Mouse (Mus musculus) liver, postnatal 0 days (tissue): ENCODE data around the gene Hoxd8. TPM values are rescaled to one million over a fixed set of nuclear protein-coding genes. Genes with fewer than 3 reads are reported as not detected.
A peak's percentile ranks its signal among the peaks of the same experiment; 100 is the strongest.

ENCODE experiments used
- ATAC-seq: fragments of 200-750 bp; cut with Nextera tagmentation; 2 replicates; pipeline ENCODE4 v1.8.0; 2017; ENCODE audit warnings: mild to moderate bottlenecking, moderate library complexity
- DNase-seq: peaks from one replicate; pipeline ENCODE4 v3.0.0-alpha.2; 2016
- H3K27ac ChIP-seq: fragments of 300-500 bp; sonication (generic); 2 replicates; pipeline ENCODE4 v1.5.1; 2014; ENCODE audit warnings: antibody characterized with exemption, moderate library complexity, mild to moderate bottlenecking, low read depth
- H3K27me3 ChIP-seq: fragments of 300-500 bp; sonication (generic); 2 replicates; pipeline ENCODE4 v1.6.1; 2014; ENCODE audit warnings: low read length, control low read depth, mixed read lengths; ENCODE audit not compliant: insufficient read depth
- H3K36me3 ChIP-seq: fragments of 300-500 bp; sonication (generic); replicated peaks from 2 replicates; pipeline ENCODE4 v1.6.1; 2014; ENCODE audit warnings: mild to moderate bottlenecking, control low read depth, low read length, moderate library complexity, mixed read lengths; ENCODE audit not compliant: insufficient read depth
- H3K4me1 ChIP-seq: fragments of 300-500 bp; sonication (generic); 2 replicates; pipeline ENCODE4 v1.6.1; 2014; ENCODE audit warnings: antibody characterized with exemption, mild to moderate bottlenecking, control low read depth; ENCODE audit not compliant: insufficient read depth
- H3K4me2 ChIP-seq: fragments of 300-500 bp; sonication (generic); 2 replicates; pipeline ENCODE4 v1.6.1; 2014; ENCODE audit warnings: low read depth, mild to moderate bottlenecking, low read length, moderate library complexity, mixed read lengths
- H3K4me3 ChIP-seq: fragments of 300-500 bp; sonication (generic); 2 replicates; pipeline ENCODE4 v1.5.1; 2014; ENCODE audit warnings: low read depth, low read length
- H3K9ac ChIP-seq: fragments of 300-500 bp; sonication (generic); replicated peaks from 2 replicates; pipeline ENCODE4 v1.6.1; 2014; ENCODE audit warnings: mild to moderate bottlenecking, moderate library complexity
- H3K9me3 ChIP-seq: fragments of 300-500 bp; sonication (generic); 2 replicates; pipeline ENCODE4 v1.6.1; 2016; ENCODE audit warnings: mild to moderate bottlenecking, control low read depth, low read length, mixed read lengths
- CTCF ChIP-seq: sonication (generic); IDR thresholded peaks from 2 replicates; pipeline ENCODE4 v1.5.1; 2016; ENCODE audit warnings: antibody characterized with exemption, low read depth
- EP300 ChIP-seq: IDR thresholded peaks from 2 replicates; pipeline ENCODE4 v1.6.1; 2016; ENCODE audit warnings: antibody characterized with exemption, low read depth, mild to moderate bottlenecking
- WGBS: fragments of 180-500 bp; shearing (Covaris S2); extraction: QIAGEN DNeasy Blood & Tissue Kit; methylation state at CpG from one replicate; pipeline ENCODE4 v1.1.7; 2014; ENCODE audit not compliant: insufficient replicate concordance; 5-methylcytosine and 5-hydroxymethylcytosine counted together
- polyA plus RNA-seq: library from polyadenylated mRNA; unstranded; fragments of >200 nt; fragmentation: Nextera tagmentation; extraction: Ambion mirVana; gene quantifications from 2 replicates; pipeline ENCODE4 v1.2.1, GENCODE M21; 2015

Gene Hoxd8
- polyA plus RNA-seq, 1 experiment from 2014 or later = not detected

DNA sequence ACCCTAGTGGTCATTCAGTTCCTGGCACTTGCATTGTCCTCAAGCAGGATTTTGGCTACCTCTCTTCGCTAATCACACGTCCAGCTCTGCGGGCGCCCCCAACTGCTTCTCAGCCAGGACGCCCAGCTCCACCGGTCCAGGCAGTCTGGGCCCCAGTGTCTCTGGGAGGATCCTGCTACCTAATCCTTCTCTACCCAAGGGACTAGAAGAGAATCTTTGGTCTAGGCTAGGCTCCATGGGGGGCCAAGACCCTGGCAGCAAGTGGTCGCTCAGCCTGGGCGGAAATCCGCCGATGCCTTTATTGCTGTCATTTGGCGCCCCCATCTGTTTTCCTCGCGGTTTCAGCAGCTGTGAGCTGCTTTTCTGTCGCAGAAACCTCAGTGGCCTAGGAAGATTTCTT lies 42.7 kb upstream of the Hoxd8 start:
- 4% methylated on average over 14 of the region's 14 CpGs for WGBS
- peak; percentile 47 for TF ChIP-seq CTCF
- no peak for TF ChIP-seq EP300
- peak; percentile 52 for DNase-seq

DNA sequence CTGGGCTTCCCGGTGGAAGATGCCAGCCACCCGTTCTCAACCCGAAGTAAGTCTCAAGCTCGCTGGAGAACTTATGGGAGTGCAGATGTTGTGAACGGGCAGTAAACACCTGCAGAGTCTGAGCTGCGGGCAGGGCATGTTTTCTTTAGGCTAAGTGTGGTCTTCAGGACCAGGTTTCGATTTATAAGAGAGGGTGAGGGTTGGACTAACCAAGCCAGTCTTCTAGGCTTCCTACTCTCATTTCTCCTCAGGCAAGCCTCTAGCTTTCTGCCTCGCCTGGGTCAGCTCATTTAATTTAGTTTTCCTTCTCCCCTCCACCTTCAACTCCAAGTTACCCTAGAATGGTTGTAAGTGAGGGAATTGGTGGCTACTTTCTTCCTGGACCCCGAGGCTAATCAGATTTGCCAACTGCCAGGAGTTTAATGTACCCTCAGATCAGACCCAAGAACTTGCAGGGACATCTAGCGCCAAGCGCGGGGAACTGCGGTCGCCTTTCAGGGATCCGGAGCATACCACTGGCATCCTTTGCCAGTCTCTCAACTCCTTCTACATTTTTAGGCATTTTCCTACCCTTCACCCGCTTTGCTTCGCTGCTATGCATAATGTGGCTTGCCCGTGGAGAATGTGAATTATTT lies 41.0 kb upstream of the Hoxd8 start:
- Histone ChIP-seq H3K9ac (no peak overlapping the region), H3K27me3 (peaks cover 96% of the 10 kb centered on the region), H3K4me1 (peaks cover 4% of the 10 kb centered on the region), H3K4me2 (no peak overlapping the region), H3K36me3 (no peaks in the 10 kb centered on the region), H3K9me3 (no peaks in the 10 kb centered on the region), H3K27ac (no peak overlapping the region), H3K4me3 (no peak overlapping the region)
- TF ChIP-seq CTCF (peak; percentile 63), EP300 (no peak)
- ATAC-seq (no peak), DNase-seq (no peak)
- 4% methylated on average over 18 of the region's 18 CpGs for WGBS

More for the DNA sequence above, 42.7 kb upstream of the Hoxd8 start:
- no peaks in the 10 kb centered on the region for H3K9me3 ChIP-seq
- peaks cover 98% of the 10 kb centered on the region for H3K27me3 ChIP-seq
- H3K9ac ChIP-seq = no peak overlapping the region
- H3K4me1 ChIP-seq = peaks cover 7% of the 10 kb centered on the region
- H3K4me2 ChIP-seq = no peak overlapping the region
- no peak overlapping the region for H3K4me3 ChIP-seq
- no peaks in the 10 kb centered on the region for H3K36me3 ChIP-seq
- no peak overlapping the region for H3K27ac ChIP-seq
- no peak for ATAC-seq

DNA sequence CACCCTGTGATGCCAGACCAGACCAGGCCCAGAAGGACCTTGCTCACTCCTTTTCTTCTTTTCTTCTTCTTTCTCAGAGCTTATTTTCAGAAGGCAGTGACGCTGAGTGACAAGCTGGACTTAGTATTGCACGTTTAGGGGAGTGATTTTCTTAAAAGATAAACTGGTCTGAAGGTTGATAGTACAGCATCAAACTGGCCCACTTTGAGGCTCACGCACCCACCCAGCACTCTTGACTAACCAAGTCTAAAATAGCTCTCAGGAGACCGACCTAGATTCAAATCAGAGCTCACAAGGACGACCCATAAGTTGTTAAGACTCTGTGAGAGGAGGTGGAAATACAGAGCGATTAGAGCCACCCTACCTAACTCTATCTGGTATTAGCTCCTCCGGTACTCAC lies 38.0 kb upstream of the Hoxd8 start:
- Histone ChIP-seq H3K4me2 (no peak overlapping the region), H3K4me1 (peaks cover 7% of the 10 kb centered on the region), H3K9ac (no peak overlapping the region), H3K9me3 (no peaks in the 10 kb centered on the region), H3K27me3 (peaks cover 97% of the 10 kb centered on the region), H3K27ac (no peak overlapping the region), H3K4me3 (no peak overlapping the region), H3K36me3 (no peaks in the 10 kb centered on the region)
- ATAC-seq = no peak
- TF ChIP-seq EP300 = no peak
- no peak for TF ChIP-seq CTCF
- WGBS = 2% methylated on average over 7 of the region's 7 CpGs
- DNase-seq = no peak

- H3K9ac ChIP-seq = no peak overlapping the region
- H3K4me2 ChIP-seq = no peak overlapping the region
- TF ChIP-seq CTCF = no peak
- no peak for TF ChIP-seq EP300
- H3K4me1 ChIP-seq = peaks cover 7% of the 10 kb centered on the region
- no peaks in the 10 kb centered on the region for H3K9me3 ChIP-seq
- H3K27ac ChIP-seq = no peak overlapping the region
- DNase-seq = no peak
- H3K36me3 ChIP-seq = no peaks in the 10 kb centered on the region
- no peak for ATAC-seq
- peaks cover 97% of the 10 kb centered on the region for H3K27me3 ChIP-seq
- H3K4me3 ChIP-seq = no peak overlapping the region
- WGBS = 4% methylated on average over 36 of the region's 36 CpGs
Observed at GRCm38 (mm10) chr2:74667191-74667841, 37.1 kb upstream of the Hoxd8 start.

- DNase-seq (no peak), ATAC-seq (no peak)
- H3K4me1 ChIP-seq = peaks cover 7% of the 10 kb centered on the region
- H3K4me3 ChIP-seq = peak within 1 kb of the TSS; percentile 40
- H3K36me3 ChIP-seq = no peaks in the 10 kb centered on the region
- 7% methylated on average over 22 of the region's 51 CpGs for WGBS
- peaks cover 97% of the 10 kb centered on the region for H3K27me3 ChIP-seq
- TF ChIP-seq CTCF (no peak), EP300 (no peak)
- no peaks in the 10 kb centered on the region for H3K9me3 ChIP-seq
- peak within 1 kb of the TSS; percentile 64 for H3K4me2 ChIP-seq
- H3K27ac ChIP-seq = no peak within 1 kb of the TSS
- no peak within 1 kb of the TSS for H3K9ac ChIP-seq
Observed at GRCm38 (mm10) chr2:74667842-74668357, 36.5 kb upstream of the Hoxd8 start, which contains the start of gene Hoxd13. Gene Hoxd13, plus strand, starts transcription at chr2:74668310.

GRCm38 (mm10) chr2:74668370-74669229 lies 35.8 kb upstream of the Hoxd8 start:
- DNase-seq = no peak
- 1% methylated on average over 49 of the region's 74 CpGs for WGBS
- ATAC-seq = no peak
- no peaks in the 10 kb centered on the region for H3K36me3 ChIP-seq
- TF ChIP-seq EP300 (no peak), CTCF (no peak)
- peaks cover 7% of the 10 kb centered on the region for H3K4me1 ChIP-seq
- H3K4me2 ChIP-seq = peak overlapping the region; percentile 64
- peak overlapping the region; percentile 40 for H3K4me3 ChIP-seq
- H3K9me3 ChIP-seq = no peaks in the 10 kb centered on the region
- no peak overlapping the region for H3K9ac ChIP-seq
- peaks cover 97% of the 10 kb centered on the region for H3K27me3 ChIP-seq
- no peak overlapping the region for H3K27ac ChIP-seq
